Mouse (Mus musculus): Measurements from ENCODE around the gene Gtpbp4. TPM values are rescaled to one million over a fixed set of nuclear protein-coding genes. Genes with fewer than 3 reads are reported as not detected.

The Gtpbp4 gene
- polyA plus RNA-seq, 1 experiment from 2014 or later: 65.0 TPM

DNA sequence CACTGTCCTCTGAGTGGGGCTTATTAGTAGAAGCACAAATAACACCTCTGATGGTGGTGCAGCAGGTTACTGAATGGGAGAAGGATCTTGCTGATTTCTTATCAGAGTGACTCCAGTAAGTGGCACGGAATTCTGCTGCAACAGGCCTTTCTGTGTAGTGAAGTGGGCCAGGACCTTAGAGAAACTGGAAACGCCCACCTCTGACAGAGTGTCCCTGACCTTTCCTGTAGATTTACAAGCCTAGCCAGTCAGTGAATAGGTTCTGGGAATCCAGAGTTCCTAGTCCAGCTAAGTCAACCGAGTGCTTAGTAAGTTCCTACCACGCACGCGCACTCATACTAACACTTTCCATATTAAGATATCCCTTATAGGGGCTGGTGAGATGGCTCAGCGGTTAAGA lies 25.7 kb upstream of the Gtpbp4 start:
- 85% methylated on average over 7 of the region's 7 CpGs for WGBS
- H3K4me1 ChIP-seq (ENCODE audit: control insufficient read depth, insufficient read depth, low read length): no peaks in the 10 kb centered on the region
- H3K27me3 ChIP-seq (ENCODE audit: control insufficient read depth, insufficient read depth, low read length): no peaks in the 10 kb centered on the region
- H3K36me3 ChIP-seq (ENCODE audit: control insufficient read depth, insufficient read depth, low read length): no peaks in the 10 kb centered on the region
- no peak for ATAC-seq (ENCODE audit: low read depth)
- H3K4me3 ChIP-seq (ENCODE audit: low read depth, low read length): no peak overlapping the region
- H3K27ac ChIP-seq (ENCODE audit: low read depth, low read length): no peak overlapping the region
- H3K9ac ChIP-seq (replicated peaks; ENCODE audit: low read depth, low read length): no peak overlapping the region
- H3K9me3 ChIP-seq (ENCODE audit: control insufficient read depth, low read length): no peaks in the 10 kb centered on the region
- H3K4me2 ChIP-seq (ENCODE audit: low read depth, low read length): no peak overlapping the region

DNA sequence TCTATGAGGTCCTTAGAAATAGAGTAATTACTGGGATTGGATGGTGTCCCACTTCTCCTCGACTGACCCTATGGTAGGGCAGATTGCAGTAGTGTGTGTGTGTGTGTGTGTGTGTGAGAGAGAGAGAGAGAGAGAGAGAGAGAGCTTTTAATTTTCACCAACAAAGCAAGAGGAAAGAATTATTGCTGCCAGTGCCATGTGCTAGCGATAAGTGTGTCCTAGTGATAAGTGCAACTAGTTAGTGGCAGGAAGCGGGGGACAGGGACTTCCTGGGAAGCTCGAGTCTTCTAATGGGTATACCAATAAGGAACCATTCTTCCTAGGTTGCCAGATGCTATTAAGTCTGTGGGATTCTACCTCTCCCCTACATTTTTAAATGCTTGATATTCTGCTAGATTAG lies 23.8 kb upstream of the Gtpbp4 start:
- WGBS: 93% methylated on average over 4 of the region's 4 CpGs

DNA sequence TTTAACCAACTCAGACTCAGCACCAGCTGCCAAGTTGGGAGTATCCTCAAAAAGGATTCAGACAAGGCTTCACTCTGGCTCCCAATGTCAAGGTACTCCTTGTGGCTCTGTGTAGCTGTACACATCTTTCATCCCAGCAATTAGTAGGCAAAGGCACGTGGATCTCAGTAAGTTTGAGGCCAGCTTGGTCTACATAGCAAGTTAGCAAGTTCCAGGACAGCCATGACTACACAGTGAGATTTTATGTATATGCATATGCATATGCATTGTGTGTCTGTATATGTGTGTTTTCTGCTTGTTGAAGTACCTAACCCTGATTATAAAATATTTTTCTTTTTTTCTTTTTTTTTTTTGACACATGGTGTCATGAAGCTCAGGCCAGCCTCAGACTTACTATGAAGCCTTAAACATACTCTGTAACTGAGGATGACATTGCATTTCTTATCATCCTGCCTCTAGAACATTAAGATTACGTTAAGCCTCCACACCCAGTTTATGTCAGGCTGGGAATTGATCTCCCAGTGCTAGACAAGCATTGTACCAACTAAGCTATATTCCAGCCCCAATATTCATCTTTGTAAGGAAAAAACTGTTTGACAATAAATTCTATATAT lies 23.2 kb upstream of the Gtpbp4 start:
- Histone ChIP-seq H3K4me1 (ENCODE audit: control insufficient read depth, insufficient read depth, low read length) (no peaks in the 10 kb centered on the region), H3K4me2 (ENCODE audit: low read depth, low read length) (no peak overlapping the region), H3K36me3 (ENCODE audit: control insufficient read depth, insufficient read depth, low read length) (no peaks in the 10 kb centered on the region), H3K27me3 (ENCODE audit: control insufficient read depth, insufficient read depth, low read length) (no peaks in the 10 kb centered on the region), H3K9me3 (ENCODE audit: control insufficient read depth, low read length) (no peaks in the 10 kb centered on the region), H3K27ac (ENCODE audit: low read depth, low read length) (no peak overlapping the region), H3K9ac (replicated peaks; ENCODE audit: low read depth, low read length) (no peak overlapping the region), H3K4me3 (ENCODE audit: low read depth, low read length) (no peak overlapping the region)
- 80% methylated on average over 2 of the region's 2 CpGs for WGBS
- ATAC-seq (ENCODE audit: low read depth): no peak

More for the DNA sequence above, 23.8 kb upstream of the Gtpbp4 start:
- Histone ChIP-seq H3K9ac (replicated peaks; ENCODE audit: low read depth, low read length) (no peak overlapping the region), H3K4me3 (ENCODE audit: low read depth, low read length) (no peak overlapping the region), H3K27me3 (ENCODE audit: control insufficient read depth, insufficient read depth, low read length) (no peaks in the 10 kb centered on the region), H3K9me3 (ENCODE audit: control insufficient read depth, low read length) (no peaks in the 10 kb centered on the region), H3K4me1 (ENCODE audit: control insufficient read depth, insufficient read depth, low read length) (no peaks in the 10 kb centered on the region), H3K27ac (ENCODE audit: low read depth, low read length) (no peak overlapping the region), H3K4me2 (ENCODE audit: low read depth, low read length) (no peak overlapping the region), H3K36me3 (ENCODE audit: control insufficient read depth, insufficient read depth, low read length) (no peaks in the 10 kb centered on the region)
- no peak for ATAC-seq (ENCODE audit: low read depth)

DNA sequence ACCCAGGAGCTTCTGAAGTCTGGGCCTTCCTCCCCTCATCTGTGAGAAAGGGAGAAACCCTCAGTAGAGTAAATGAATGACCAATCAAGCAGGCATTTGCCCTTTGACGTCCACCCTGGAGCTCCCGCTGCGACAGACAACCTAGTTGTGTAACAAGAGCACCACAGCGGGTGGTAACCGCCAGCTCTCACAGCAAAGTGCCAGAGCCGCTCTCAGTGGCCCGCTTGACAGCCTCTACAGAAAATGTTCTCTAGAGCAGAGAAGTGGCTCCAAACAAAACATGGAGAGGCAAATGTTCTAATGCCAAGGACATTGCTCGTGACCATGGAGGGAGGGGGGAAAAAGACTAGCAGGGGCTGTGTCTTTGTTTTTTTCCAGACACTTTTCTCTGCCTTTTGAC lies 21.3 kb upstream of the Gtpbp4 start:
- Histone ChIP-seq H3K4me1 (ENCODE audit: control insufficient read depth, insufficient read depth, low read length) (no peaks in the 10 kb centered on the region), H3K9ac (replicated peaks; ENCODE audit: low read depth, low read length) (no peak overlapping the region), H3K27ac (ENCODE audit: low read depth, low read length) (no peak overlapping the region), H3K4me2 (ENCODE audit: low read depth, low read length) (no peak overlapping the region), H3K4me3 (ENCODE audit: low read depth, low read length) (no peak overlapping the region), H3K9me3 (ENCODE audit: control insufficient read depth, low read length) (no peaks in the 10 kb centered on the region), H3K36me3 (ENCODE audit: control insufficient read depth, insufficient read depth, low read length) (no peaks in the 10 kb centered on the region), H3K27me3 (ENCODE audit: control insufficient read depth, insufficient read depth, low read length) (no peaks in the 10 kb centered on the region)
- WGBS: 5% methylated on average over 8 of the region's 8 CpGs
- no peak for ATAC-seq (ENCODE audit: low read depth)

DNA sequence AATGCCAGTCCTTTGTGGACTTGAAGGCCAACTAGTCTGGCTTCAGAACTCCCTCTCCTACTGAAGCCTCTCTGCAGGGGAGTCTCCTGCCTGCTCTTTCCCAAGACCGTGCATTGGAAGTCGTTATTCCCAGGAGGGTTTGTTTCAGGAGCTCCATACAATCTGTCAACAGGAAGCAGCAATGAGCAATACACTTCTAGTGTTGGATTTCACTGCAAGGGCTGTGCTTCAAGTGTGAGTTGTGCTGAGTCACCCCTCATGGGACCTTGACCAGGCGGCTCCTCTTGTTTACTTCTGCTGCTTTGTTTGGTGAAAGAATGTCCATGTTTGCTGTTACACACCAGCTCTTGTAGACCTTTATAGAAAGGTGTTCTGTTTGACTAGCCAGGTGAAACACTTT lies 18.5 kb upstream of the Gtpbp4 start:
- no peak overlapping the region for H3K27ac ChIP-seq (ENCODE audit: low read depth, low read length)
- ATAC-seq (ENCODE audit: low read depth): no peak
- no peak overlapping the region for H3K9ac ChIP-seq (replicated peaks; ENCODE audit: low read depth, low read length)
- H3K27me3 ChIP-seq (ENCODE audit: control insufficient read depth, insufficient read depth, low read length): no peaks in the 10 kb centered on the region
- no peaks in the 10 kb centered on the region for H3K4me1 ChIP-seq (ENCODE audit: control insufficient read depth, insufficient read depth, low read length)
- 44% methylated on average over 3 of the region's 3 CpGs for WGBS
- no peak overlapping the region for H3K4me3 ChIP-seq (ENCODE audit: low read depth, low read length)
- no peaks in the 10 kb centered on the region for H3K36me3 ChIP-seq (ENCODE audit: control insufficient read depth, insufficient read depth, low read length)
- H3K9me3 ChIP-seq (ENCODE audit: control insufficient read depth, low read length): no peaks in the 10 kb centered on the region
- H3K4me2 ChIP-seq (ENCODE audit: low read depth, low read length): no peak overlapping the region

DNA sequence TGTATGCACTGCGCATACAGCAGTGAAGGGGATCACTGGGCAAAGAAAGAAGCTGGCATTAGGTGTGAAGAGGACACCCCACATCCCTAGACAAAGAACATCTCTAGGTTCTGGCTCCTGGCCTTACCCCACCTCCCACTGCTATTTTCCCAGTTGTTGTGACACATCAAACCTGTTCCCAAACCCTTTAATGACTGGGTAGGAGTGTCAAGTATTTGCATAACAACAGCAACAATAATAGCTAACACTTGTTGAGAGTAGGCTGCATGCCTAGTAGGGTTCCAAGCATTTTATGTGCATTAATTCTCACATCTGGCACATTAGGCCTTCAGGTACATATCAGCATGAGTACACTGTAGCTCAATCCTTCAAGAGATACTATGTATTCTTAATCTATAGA lies 17.6 kb upstream of the Gtpbp4 start:
- Histone ChIP-seq H3K27me3 (ENCODE audit: control insufficient read depth, insufficient read depth, low read length) (no peaks in the 10 kb centered on the region), H3K9ac (replicated peaks; ENCODE audit: low read depth, low read length) (no peak overlapping the region), H3K4me1 (ENCODE audit: control insufficient read depth, insufficient read depth, low read length) (no peaks in the 10 kb centered on the region), H3K9me3 (ENCODE audit: control insufficient read depth, low read length) (no peaks in the 10 kb centered on the region), H3K27ac (ENCODE audit: low read depth, low read length) (no peak overlapping the region), H3K4me2 (ENCODE audit: low read depth, low read length) (no peak overlapping the region), H3K4me3 (ENCODE audit: low read depth, low read length) (no peak overlapping the region), H3K36me3 (ENCODE audit: control insufficient read depth, insufficient read depth, low read length) (no peaks in the 10 kb centered on the region)
- ATAC-seq (ENCODE audit: low read depth): no peak
- WGBS: 77% methylated on average over 1 of the region's 1 CpGs

DNA sequence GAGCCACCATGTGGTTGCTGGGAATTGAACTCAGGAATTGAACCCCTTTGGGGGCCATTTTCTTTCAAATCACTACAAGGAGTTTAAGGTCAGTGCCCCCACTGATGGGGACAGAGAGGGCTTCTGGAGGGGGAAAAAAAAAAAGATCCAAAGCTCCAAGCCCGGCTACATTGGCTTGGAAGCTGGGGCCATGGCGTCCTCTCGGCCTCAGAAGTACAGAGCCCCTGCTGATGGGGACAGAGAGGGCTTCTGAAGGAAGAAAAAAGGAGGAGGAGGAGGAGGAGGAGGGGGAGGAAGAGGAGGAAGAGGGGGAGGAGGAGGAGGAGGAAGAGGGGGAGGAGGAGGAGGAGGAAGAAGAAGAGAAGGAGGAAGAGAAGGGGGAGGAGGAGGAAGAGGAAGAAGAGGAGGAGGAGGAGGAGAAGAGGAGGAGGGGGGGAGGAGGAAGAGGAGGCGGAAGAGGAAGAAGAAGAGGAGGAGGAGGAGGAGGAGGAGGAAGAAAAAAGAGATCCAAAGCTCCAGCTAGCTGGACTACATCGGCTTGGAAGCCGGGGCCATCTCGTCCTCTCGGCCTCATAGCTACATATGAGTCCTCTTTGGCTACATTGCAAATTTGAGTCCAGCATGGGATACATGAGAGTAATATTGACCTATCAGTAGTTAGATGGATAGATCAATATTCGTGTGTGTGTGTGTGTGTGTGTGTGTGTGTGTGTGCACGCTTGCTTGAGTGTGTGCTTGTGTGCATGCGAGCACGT lies 15.9 kb upstream of the Gtpbp4 start:
- Histone ChIP-seq H3K9ac (replicated peaks; ENCODE audit: low read depth, low read length) (no peak overlapping the region), H3K36me3 (ENCODE audit: control insufficient read depth, insufficient read depth, low read length) (no peaks in the 10 kb centered on the region), H3K27me3 (ENCODE audit: control insufficient read depth, insufficient read depth, low read length) (no peaks in the 10 kb centered on the region), H3K4me2 (ENCODE audit: low read depth, low read length) (no peak overlapping the region), H3K9me3 (ENCODE audit: control insufficient read depth, low read length) (no peaks in the 10 kb centered on the region), H3K27ac (ENCODE audit: low read depth, low read length) (no peak overlapping the region), H3K4me3 (ENCODE audit: low read depth, low read length) (no peak overlapping the region), H3K4me1 (ENCODE audit: control insufficient read depth, insufficient read depth, low read length) (no peaks in the 10 kb centered on the region)
- 61% methylated on average over 12 of the region's 12 CpGs for WGBS
- no peak for ATAC-seq (ENCODE audit: low read depth)

DNA sequence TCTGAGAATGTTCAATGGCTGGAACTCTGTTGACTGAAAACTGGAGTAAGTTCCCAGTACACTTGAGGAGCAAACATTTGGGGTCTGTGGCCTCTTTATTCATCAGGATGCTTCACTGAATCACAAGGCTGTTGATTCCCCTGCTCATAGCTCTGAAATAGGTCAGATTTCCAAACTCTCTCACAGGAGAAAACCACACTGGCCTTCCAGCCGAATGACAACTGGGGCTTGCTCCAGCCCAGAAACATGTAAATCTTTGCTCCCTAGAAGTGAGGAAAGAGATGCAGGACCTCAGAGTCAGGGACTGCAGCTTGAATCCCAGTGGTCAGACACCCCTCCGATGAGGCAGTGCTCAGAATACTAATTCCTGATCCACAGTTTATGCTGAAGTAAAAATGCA lies 7.4 kb upstream of the Gtpbp4 start:
- Histone ChIP-seq H3K4me2 (ENCODE audit: low read depth, low read length) (no peak overlapping the region), H3K4me1 (ENCODE audit: control insufficient read depth, insufficient read depth, low read length) (no peaks in the 10 kb centered on the region), H3K27ac (ENCODE audit: low read depth, low read length) (no peak overlapping the region), H3K27me3 (ENCODE audit: control insufficient read depth, insufficient read depth, low read length) (no peaks in the 10 kb centered on the region), H3K9me3 (ENCODE audit: control insufficient read depth, low read length) (no peaks in the 10 kb centered on the region), H3K4me3 (ENCODE audit: low read depth, low read length) (no peak overlapping the region), H3K36me3 (ENCODE audit: control insufficient read depth, insufficient read depth, low read length) (no peaks in the 10 kb centered on the region), H3K9ac (replicated peaks; ENCODE audit: low read depth, low read length) (no peak overlapping the region)
- WGBS: 83% methylated on average over 2 of the region's 2 CpGs
- no peak for ATAC-seq (ENCODE audit: low read depth)

DNA sequence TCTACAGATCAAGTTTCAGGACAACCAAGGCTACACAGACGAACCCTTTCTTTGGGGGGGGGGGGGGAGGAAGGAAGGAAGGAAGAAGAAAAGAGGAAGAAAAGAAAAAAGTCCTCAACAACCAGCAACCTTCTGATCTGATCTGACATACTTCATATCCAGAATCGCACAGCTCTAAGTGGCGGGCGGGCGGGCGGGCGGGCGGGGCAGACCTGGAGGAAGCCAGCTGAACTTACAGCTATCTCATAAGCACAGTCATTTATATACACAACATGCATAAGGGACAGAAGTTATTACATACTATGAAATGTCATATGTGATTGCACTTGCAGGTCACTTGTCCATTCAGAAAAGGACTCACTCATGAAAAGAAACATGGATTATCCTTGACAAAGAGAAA lies 3.6 kb upstream of the Gtpbp4 start:
- no peak for ATAC-seq (ENCODE audit: low read depth)
- Histone ChIP-seq H3K4me3 (ENCODE audit: low read depth, low read length) (no peak overlapping the region), H3K36me3 (ENCODE audit: control insufficient read depth, insufficient read depth, low read length) (no peaks in the 10 kb centered on the region), H3K27me3 (ENCODE audit: control insufficient read depth, insufficient read depth, low read length) (no peaks in the 10 kb centered on the region), H3K4me2 (ENCODE audit: low read depth, low read length) (no peak overlapping the region), H3K9ac (replicated peaks; ENCODE audit: low read depth, low read length) (no peak overlapping the region), H3K4me1 (ENCODE audit: control insufficient read depth, insufficient read depth, low read length) (peaks cover 6% of the 10 kb centered on the region), H3K27ac (ENCODE audit: low read depth, low read length) (no peak overlapping the region), H3K9me3 (ENCODE audit: control insufficient read depth, low read length) (no peaks in the 10 kb centered on the region)
- 95% methylated on average over 7 of the region's 8 CpGs for WGBS
